Mouse (Mus musculus): ENCODE data around the gene Gp5. TPM values are rescaled to one million over a fixed set of nuclear protein-coding genes. Genes with fewer than 3 reads are reported as not detected.

Gene Gp5
- polyA plus RNA-seq, 1 experiment: 0.36 TPM

DNA sequence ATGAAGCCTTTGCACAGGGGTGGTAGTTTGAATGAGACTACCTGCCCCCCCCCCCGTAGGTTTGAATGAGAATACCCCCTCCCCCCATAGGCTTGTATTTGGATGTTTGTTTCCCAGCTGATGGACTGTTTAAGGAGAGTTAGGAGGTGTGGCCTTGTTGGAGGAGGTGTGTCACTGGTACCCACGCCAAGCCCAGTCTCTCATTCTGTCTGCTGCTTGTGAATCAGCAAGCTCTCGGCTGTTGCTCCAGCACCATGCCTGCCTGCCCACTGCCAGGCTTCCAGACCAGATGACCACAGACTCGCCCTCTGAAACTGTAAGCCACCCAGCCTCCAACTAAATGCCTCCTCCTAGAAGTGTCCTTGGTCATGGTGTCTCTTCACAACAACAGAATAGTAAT, 47.4 kb downstream of the Gp5 start:
- peaks cover 2% of the 10 kb centered on the region for H3K4me1 ChIP-seq (ENCODE audit: control insufficient read depth, insufficient read depth, low read length)
- H3K27me3 ChIP-seq (ENCODE audit: control insufficient read depth, insufficient read depth, low read length, poor library complexity, severe bottlenecking): no peaks in the 10 kb centered on the region
- no peaks in the 10 kb centered on the region for H3K9me3 ChIP-seq (replicated peaks; ENCODE audit: control insufficient read depth, insufficient read depth, low read length, poor library complexity, severe bottlenecking)
- H3K9ac ChIP-seq (ENCODE audit: low read depth, poor library complexity, severe bottlenecking): no peak overlapping the region
- no peaks in the 10 kb centered on the region for H3K36me3 ChIP-seq (ENCODE audit: control insufficient read depth, insufficient read depth, low read length, poor library complexity, severe bottlenecking)
- TF ChIP-seq CTCF (IDR thresholded peaks at IDR 0.05; ENCODE audit: low read depth, low read length) (no peak), EP300 (IDR thresholded peaks at IDR 0.05; ENCODE audit: insufficient read depth, low read depth, low read length) (no peak), POLR2A (IDR thresholded peaks at IDR 0.05; ENCODE audit: insufficient read depth, low read length) (no peak)
- H3K27ac ChIP-seq (ENCODE audit: insufficient read depth, low read length): no peak overlapping the region
- H3K4me3 ChIP-seq (ENCODE audit: low read depth, low read length): no peak overlapping the region

- no peak overlapping the region for H3K9ac ChIP-seq (ENCODE audit: low read depth, poor library complexity, severe bottlenecking)
- no peak overlapping the region for H3K27ac ChIP-seq (ENCODE audit: insufficient read depth, low read length)
- no peaks in the 10 kb centered on the region for H3K36me3 ChIP-seq (ENCODE audit: control insufficient read depth, insufficient read depth, low read length, poor library complexity, severe bottlenecking)
- H3K4me1 ChIP-seq (ENCODE audit: control insufficient read depth, insufficient read depth, low read length): peaks cover 2% of the 10 kb centered on the region
- no peaks in the 10 kb centered on the region for H3K27me3 ChIP-seq (ENCODE audit: control insufficient read depth, insufficient read depth, low read length, poor library complexity, severe bottlenecking)
- TF ChIP-seq CTCF (IDR thresholded peaks at IDR 0.05; ENCODE audit: low read depth, low read length) (peak; percentile 80), EP300 (IDR thresholded peaks at IDR 0.05; ENCODE audit: insufficient read depth, low read depth, low read length) (no peak)
- no peaks in the 10 kb centered on the region for H3K9me3 ChIP-seq (replicated peaks; ENCODE audit: control insufficient read depth, insufficient read depth, low read length, poor library complexity, severe bottlenecking)
- H3K4me3 ChIP-seq (ENCODE audit: low read depth, low read length): no peak overlapping the region
These were observed 47.9 kb downstream of the Gp5 start for GRCm38 (mm10) chr16:30262664-30263063.

DNA sequence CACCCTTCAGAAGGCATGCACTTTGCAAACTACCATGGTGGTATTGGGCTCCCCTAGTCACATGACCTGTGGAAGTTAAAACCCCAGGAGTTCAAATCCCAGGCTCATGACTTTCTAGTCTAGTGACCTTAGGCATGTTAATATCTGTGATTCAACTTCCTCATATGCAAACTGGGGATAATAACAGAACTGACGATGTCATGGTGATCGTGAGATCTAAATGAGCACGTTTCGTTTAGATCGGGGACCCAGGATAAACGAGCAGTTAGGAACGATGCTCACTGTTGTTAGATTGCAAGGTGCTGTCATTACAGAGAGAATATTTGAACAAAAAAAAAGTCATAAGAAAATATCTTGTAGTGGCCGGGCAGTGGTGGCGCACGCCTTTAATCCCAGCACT, 48.4 kb downstream of the Gp5 start:
- Histone ChIP-seq H3K27me3 (ENCODE audit: control insufficient read depth, insufficient read depth, low read length, poor library complexity, severe bottlenecking) (no peaks in the 10 kb centered on the region), H3K4me1 (ENCODE audit: control insufficient read depth, insufficient read depth, low read length) (peaks cover 2% of the 10 kb centered on the region), H3K9me3 (replicated peaks; ENCODE audit: control insufficient read depth, insufficient read depth, low read length, poor library complexity, severe bottlenecking) (no peaks in the 10 kb centered on the region), H3K27ac (ENCODE audit: insufficient read depth, low read length) (no peak overlapping the region), H3K36me3 (ENCODE audit: control insufficient read depth, insufficient read depth, low read length, poor library complexity, severe bottlenecking) (no peaks in the 10 kb centered on the region), H3K9ac (ENCODE audit: low read depth, poor library complexity, severe bottlenecking) (no peak overlapping the region), H3K4me3 (ENCODE audit: low read depth, low read length) (no peak overlapping the region)
- no peak for TF ChIP-seq POLR2A (IDR thresholded peaks at IDR 0.05; ENCODE audit: insufficient read depth, low read length)
- TF ChIP-seq CTCF (IDR thresholded peaks at IDR 0.05; ENCODE audit: low read depth, low read length): no peak
- no peak for TF ChIP-seq EP300 (IDR thresholded peaks at IDR 0.05; ENCODE audit: insufficient read depth, low read depth, low read length)

DNA sequence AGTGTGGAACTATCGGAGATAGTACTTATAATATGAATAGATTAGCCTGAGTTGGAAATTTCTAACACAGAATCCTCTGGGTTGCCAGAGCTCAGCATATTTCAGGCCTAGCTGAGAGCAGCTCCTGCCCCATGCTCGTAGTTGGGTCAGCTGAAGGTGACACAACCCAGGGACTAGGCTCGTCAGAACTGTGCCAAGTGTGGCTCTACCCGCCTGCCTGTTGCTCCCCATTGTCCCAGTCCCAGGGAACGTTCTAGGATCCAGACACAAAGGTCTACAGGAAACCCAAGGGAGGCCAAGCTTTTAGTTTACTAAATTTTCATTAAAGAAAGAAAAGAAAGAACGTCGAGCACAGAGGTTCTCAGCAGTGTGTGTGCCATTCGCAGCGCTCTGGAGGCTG, 49.2 kb downstream of the Gp5 start:
- TF ChIP-seq EP300 (IDR thresholded peaks at IDR 0.05; ENCODE audit: insufficient read depth, low read depth, low read length): no peak
- TF ChIP-seq CTCF (IDR thresholded peaks at IDR 0.05; ENCODE audit: low read depth, low read length): no peak
- TF ChIP-seq POLR2A (IDR thresholded peaks at IDR 0.05; ENCODE audit: insufficient read depth, low read length): no peak
- Histone ChIP-seq H3K27ac (ENCODE audit: insufficient read depth, low read length) (no peak overlapping the region), H3K27me3 (ENCODE audit: control insufficient read depth, insufficient read depth, low read length, poor library complexity, severe bottlenecking) (no peaks in the 10 kb centered on the region), H3K9me3 (replicated peaks; ENCODE audit: control insufficient read depth, insufficient read depth, low read length, poor library complexity, severe bottlenecking) (no peaks in the 10 kb centered on the region), H3K4me3 (ENCODE audit: low read depth, low read length) (no peak overlapping the region), H3K4me1 (ENCODE audit: control insufficient read depth, insufficient read depth, low read length) (peaks cover 2% of the 10 kb centered on the region), H3K9ac (ENCODE audit: low read depth, poor library complexity, severe bottlenecking) (no peak overlapping the region), H3K36me3 (ENCODE audit: control insufficient read depth, insufficient read depth, low read length, poor library complexity, severe bottlenecking) (no peaks in the 10 kb centered on the region)

- no peak overlapping the region for H3K4me3 ChIP-seq (ENCODE audit: low read depth, low read length)
- no peaks in the 10 kb centered on the region for H3K9me3 ChIP-seq (replicated peaks; ENCODE audit: control insufficient read depth, insufficient read depth, low read length, poor library complexity, severe bottlenecking)
- no peak overlapping the region for H3K27ac ChIP-seq (ENCODE audit: insufficient read depth, low read length)
- no peaks in the 10 kb centered on the region for H3K36me3 ChIP-seq (ENCODE audit: control insufficient read depth, insufficient read depth, low read length, poor library complexity, severe bottlenecking)
- no peak overlapping the region for H3K9ac ChIP-seq (ENCODE audit: low read depth, poor library complexity, severe bottlenecking)
- H3K27me3 ChIP-seq (ENCODE audit: control insufficient read depth, insufficient read depth, low read length, poor library complexity, severe bottlenecking): no peaks in the 10 kb centered on the region
- TF ChIP-seq CTCF (IDR thresholded peaks at IDR 0.05; ENCODE audit: low read depth, low read length): no peak
- TF ChIP-seq POLR2A (IDR thresholded peaks at IDR 0.05; ENCODE audit: insufficient read depth, low read length): no peak
- TF ChIP-seq EP300 (IDR thresholded peaks at IDR 0.05; ENCODE audit: insufficient read depth, low read depth, low read length): no peak
- peaks cover 2% of the 10 kb centered on the region for H3K4me1 ChIP-seq (ENCODE audit: control insufficient read depth, insufficient read depth, low read length)
These were observed 50.5 kb downstream of the Gp5 start for GRCm38 (mm10) chr16:30260012-30260635.

GRCm38 (mm10) chr16:30259444-30259843, 51.1 kb downstream of the Gp5 start:
- no peaks in the 10 kb centered on the region for H3K27me3 ChIP-seq (ENCODE audit: control insufficient read depth, insufficient read depth, low read length, poor library complexity, severe bottlenecking)
- no peak overlapping the region for H3K4me3 ChIP-seq (ENCODE audit: low read depth, low read length)
- TF ChIP-seq CTCF (IDR thresholded peaks at IDR 0.05; ENCODE audit: low read depth, low read length): no peak
- no peak for TF ChIP-seq POLR2A (IDR thresholded peaks at IDR 0.05; ENCODE audit: insufficient read depth, low read length)
- TF ChIP-seq EP300 (IDR thresholded peaks at IDR 0.05; ENCODE audit: insufficient read depth, low read depth, low read length): no peak
- H3K27ac ChIP-seq (ENCODE audit: insufficient read depth, low read length): no peak overlapping the region
- no peaks in the 10 kb centered on the region for H3K36me3 ChIP-seq (ENCODE audit: control insufficient read depth, insufficient read depth, low read length, poor library complexity, severe bottlenecking)
- no peaks in the 10 kb centered on the region for H3K9me3 ChIP-seq (replicated peaks; ENCODE audit: control insufficient read depth, insufficient read depth, low read length, poor library complexity, severe bottlenecking)
- no peak overlapping the region for H3K9ac ChIP-seq (ENCODE audit: low read depth, poor library complexity, severe bottlenecking)
- H3K4me1 ChIP-seq (ENCODE audit: control insufficient read depth, insufficient read depth, low read length): peaks cover 2% of the 10 kb centered on the region

Data from ES-Bruce4 (cell line).